Mouse (Mus musculus): ENCODE data around the gene Dcun1d2. TPM values are rescaled to one million over a fixed set of nuclear protein-coding genes. Genes with fewer than 3 reads are reported as not detected.
"Not testable (repeated sequence)": the region's sequence is repeated elsewhere in the genome, so short reads cannot be mapped to it uniquely, and the experiment has no call there.

Gene Dcun1d2
- 10 to 100 TPM; 23.6 to 27.6 TPM for polyA plus RNA-seq (2017; shearing (Covaris generic))

DNA sequence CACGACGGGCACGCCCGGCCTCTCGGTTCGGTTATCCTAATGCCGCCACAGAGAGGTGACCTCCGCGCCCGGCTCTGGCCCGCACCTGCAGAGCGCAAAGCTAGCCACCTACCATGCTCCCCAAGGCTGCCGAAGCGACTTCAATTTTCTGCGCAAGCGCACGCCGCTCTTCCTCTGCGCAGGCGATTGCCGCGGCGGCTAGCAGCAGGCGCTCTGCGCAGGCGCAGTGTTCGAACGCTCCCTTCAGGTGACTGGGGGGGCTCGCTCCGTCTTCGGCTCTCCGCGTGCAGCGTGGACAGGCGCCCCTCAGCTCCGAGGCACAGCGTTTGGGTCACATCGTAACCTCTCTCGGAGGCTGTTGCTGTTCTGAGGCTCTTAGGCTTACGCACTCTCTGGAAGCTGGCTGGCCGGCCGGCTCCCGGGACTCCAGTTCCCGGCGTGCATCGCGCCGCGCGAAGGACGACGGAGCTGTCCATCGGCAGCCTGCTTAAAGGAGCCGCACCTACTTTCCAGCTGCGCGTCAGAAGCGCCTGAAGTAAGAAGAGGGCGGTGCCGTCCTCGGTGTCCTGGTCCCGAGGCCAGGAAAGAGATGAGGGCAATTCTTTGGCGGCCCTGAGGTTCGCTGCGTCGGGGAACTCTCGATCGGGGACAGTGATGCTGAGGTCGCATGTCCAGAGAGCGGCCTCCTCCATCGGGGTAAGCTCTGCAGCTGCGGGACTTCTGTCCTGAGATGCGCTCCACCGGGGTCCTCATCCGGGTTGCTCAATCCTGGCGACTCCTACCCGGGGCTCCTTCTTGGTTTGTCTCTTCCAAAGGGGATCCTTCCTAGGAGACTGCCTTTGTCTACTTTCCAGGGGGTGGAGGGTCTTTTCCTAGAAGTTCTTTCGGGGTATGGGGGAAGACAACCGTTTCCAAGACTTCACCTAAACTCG is at the start of gene Dcun1d2, which contains the start of gene Tmco3:
Gene Dcun1d2 (minus strand): TSS at position 440 of the 932 bp plus-strand sequence.
Gene Tmco3 (plus strand): TSS at position 499 of the 932 bp plus-strand sequence.
- ATAC-seq = peak; percentile 86

DNA sequence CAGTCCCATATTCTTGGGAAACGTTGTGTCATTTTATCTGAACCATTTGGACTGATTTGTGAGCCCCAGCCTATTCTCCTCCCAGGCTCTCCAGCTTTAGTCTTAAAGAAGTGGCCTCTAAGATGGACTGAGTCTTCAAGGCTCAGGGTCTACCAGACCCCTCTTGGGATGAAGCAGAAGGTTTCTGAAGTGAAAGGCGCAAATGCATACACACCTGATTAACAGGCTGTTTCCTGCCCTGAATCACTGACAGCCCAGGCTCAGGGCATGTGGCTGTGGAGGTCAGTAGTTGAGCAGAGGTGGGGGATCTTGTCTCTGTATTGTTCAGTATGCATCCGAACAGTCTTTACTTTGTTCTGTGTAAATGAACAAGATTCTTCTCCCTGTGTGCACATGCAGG is 49.7 kb upstream of the Dcun1d2 start:
- no peak for ATAC-seq

DNA sequence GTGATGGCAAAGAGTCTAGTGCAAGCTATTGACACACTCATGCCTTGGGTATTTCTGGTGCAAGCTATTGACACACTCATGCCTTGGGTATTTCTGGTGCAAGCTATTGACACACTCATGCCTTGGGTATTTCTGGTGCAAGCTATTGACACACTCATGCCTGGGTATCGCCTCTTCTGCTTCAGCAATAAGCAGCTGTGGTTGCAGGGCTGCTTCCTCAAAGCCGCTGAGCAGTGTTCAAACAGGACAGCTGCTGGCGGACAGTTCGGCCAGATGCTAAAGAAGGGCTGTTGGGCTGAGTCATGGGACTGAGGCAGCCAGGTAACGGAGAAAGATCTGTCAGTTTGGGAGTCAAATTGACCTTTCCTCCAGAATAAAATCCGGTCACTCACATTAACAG is 49.3 kb upstream of the Dcun1d2 start:
- ATAC-seq = not testable (repeated sequence)

DNA sequence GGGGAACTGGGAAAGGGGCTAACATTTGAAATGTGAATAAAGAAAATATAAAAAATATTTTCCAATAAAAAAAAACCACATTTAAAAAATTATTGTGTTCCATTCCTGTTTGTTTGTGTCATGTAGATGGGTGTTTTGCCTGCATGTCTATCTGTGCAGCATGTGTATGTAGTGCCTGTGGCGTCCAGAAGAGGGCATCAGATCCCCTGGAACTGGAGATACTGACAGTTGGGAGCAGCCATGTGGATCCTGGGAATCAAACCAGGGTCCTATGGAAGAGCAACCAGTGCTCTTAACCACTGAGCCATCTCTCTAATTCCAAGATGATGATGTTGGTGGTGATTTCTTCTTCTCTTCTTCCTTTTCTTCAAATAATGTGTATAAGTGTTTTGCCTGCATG is 46.7 kb upstream of the Dcun1d2 start:
- no peak for ATAC-seq

DNA sequence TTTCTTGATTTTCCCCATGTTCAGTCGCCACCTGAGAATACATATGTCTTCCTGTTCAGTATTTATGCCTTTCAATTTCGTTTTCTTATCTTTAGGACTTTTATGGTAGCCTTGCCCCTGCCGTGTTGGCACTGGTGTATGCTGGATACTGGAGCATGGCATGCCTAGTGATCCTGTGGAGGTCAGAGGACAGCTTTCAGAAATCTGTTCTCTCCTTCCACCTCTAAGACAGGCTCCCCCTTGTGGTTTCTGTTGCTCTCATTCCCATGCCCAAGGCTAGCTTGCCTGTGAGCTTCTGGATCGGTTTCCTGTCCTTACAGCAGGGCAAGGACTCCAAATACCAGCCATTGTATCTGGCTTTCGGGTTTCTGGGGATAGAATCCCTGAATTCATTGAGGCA is 38.7 kb upstream of the Dcun1d2 start:
- no peak for ATAC-seq

DNA sequence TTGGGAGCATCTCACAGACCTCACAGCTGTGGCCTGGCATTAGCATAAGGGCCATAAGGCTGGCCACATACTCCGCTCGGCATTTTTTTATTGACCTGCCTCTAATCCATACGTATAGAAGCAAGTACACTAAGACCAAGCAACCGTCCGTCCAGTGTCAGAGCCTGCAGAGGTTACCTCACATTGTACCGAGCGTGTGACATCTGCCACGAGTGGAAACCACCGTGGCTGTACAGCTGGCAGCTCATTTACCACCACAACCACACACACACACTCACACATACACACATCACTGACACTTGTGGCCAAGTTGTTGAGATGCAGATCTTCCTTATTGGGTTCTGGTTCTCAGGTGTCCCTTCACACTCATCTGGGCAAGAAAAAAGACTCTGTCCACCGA is 28.7 kb upstream of the Dcun1d2 start:
- no peak for ATAC-seq

DNA sequence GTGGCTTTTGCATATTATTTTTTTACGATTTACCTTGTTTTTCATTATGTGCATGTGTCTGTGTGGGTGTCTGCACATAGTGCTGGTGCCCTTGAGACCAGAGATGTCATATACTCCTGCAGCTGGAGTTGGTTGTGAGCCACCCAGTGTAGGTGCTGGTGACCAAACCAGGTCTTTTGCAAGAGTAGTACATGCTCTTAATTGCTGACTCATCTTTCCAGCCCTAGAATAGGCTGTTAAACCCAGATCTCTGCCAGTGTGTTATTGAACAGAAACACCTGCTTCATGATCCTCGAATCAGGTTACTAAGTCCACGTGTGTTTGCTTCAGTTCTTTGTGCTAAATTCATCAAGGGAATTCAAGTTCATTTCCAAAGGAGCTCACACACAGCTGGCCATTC is 27.0 kb upstream of the Dcun1d2 start:
- ATAC-seq = no peak

DNA sequence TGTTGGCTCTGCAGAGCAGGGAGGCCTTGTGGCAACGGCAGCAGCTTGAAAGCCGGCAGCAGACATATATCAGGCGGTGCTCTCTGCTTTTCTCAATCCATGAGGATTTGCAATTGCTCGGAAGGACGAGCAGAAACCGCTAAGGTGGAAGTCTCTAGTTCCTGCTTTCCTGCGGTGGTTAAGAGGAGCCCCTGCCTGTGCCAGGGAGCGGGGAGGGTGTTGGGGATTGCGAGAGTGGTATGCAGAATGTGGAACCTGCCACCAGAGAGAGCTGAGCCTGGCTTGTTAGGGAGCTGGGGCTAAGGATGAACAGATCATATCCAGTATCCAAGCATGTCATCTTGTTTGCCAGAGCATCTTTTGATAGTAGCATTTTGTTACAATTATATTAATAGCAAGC is 19.0 kb upstream of the Dcun1d2 start:
- ATAC-seq = no peak

DNA sequence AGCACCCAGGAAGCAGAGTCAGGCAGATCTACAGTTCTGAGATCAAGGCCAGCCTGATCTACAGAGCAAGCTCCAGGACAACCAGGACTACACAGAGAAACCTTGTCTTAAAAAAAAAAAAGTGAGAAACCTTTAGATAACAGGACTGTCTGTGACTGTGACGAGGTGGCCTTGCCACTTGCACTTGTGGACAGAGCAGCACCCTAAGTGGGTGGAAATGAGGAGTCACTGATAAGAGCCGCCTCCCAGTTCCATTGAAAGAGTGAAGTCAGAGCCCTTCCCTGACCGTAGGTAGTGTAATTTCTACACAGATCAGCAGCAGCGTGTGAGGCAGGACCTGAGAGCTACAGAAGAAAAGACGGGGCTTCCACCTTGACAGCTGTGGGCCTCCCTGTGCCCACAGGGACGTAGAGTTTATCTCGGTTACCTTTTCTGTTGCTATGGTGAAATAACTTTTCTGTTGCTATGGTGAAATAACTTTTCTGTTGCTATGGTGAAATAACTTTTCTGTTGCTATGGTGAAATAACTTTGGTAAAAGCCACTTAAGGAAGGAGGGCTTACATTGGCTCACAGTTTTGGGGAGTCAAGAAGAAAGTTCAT is 18.5 kb upstream of the Dcun1d2 start:
- no peak for ATAC-seq

DNA sequence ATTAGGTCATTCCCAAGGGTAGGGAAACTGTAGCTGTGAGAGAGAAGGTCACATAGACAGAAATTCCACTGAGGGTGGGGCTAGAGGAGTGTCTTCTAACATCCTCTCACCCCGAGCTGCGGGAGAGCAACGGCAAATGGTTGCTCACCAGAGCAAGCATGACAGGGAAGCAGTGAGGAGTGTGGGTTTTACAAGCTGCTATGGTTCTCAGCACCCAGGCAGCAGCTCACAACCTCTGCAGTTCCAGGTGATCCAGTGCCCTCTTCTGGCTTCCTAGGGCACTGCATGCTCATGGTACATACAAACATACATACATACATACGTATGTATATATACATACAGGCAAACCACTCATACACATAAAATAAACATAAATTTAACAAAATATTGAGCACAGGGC is 18.0 kb upstream of the Dcun1d2 start:
- no peak for ATAC-seq

DNA sequence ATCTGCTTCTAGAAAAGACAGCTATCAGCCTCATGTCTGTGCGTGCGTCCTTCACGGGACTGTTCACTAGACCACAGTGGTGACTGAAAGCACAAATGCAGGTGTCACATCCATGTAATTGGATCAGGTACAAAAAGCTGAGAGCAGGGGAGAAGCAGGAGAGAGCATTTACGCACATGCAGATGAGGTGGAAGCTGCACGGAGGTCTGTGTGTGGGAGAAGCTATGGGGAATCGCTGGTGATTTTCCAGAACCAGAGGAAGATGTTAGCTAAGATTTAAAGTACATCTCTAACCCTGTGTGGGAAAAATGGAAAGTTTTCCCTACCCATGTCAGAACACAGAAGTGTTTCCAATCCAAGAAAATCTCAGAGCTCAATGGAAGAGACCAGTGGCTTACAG is 17.5 kb upstream of the Dcun1d2 start:
- no peak for ATAC-seq

DNA sequence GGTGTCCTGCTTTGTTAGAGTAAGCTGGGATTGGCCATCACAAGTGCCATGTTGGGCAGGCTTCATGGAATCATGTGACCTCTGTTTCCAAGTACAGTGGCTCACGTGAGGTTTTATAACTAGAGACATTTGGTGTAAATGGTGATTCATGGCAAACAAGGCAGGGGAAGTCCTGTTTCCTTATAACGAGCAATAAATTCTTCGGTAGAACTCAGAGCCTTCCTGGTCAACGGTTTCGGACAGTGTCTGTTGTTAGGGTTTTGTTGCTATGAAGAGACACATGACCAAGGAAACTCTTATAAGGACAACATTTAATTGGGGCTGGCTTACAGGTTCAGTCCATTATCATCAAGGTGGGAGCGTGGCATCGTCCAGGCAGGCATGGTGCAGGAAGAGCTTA is 13.1 kb upstream of the Dcun1d2 start:
- ATAC-seq = no peak

DNA sequence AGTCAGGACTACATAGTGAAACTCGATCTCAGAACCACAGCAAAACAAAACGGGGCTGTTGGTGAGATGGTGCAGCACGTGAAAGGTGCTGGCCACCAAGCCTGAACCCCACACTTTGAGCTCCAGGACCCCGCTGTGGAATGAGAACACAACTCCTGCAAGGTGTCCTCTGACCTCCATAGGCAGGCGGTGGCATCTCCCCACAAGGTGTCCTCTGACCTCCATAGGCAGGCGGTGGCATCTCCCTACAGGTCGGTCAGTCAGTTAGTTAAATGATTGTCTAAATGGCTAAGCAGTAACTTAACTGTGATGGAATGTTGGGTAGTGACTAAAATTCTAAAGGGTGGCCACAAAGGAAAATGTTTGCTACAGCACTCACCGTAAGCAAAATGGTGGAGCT is 11.6 kb upstream of the Dcun1d2 start:
- no peak for ATAC-seq

DNA sequence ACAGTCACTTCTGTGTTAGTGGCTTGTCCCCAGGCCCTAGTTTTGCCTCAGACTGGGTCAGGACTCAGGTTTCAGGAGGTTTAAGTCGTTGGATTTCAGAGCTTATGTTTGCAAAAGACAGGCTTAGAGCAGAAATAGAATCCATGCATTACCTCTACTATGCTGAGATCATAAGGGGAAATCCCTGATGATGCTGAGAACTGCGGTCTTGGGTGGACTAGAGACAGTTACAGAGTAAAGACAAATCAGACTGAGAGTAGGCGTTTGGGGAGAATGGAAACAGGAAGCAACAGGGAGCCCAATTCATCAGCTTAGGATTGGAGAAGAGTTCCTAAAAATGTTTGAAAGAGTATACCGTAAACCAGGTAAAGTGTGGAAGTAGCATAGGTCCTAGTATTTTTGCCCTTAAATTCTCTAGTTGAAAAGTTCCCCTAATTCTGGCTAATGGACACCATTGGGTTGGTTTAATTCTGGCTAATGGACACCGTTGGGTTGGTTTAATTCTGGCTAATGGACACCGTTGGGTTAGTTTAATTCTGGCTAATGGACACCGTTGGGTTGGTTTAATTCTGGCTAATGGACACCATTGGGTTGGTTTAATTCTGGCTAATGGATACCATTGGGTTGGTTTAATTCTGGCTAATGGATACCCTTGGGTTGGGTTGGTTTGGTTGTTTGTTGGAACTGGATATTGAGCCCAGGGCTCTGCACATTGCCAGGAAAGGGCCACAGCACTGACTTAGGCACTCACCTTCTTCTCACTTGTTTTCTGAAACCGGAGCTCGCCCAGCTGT is 5.9 kb upstream of the Dcun1d2 start:
- peak; percentile 75 for ATAC-seq

DNA sequence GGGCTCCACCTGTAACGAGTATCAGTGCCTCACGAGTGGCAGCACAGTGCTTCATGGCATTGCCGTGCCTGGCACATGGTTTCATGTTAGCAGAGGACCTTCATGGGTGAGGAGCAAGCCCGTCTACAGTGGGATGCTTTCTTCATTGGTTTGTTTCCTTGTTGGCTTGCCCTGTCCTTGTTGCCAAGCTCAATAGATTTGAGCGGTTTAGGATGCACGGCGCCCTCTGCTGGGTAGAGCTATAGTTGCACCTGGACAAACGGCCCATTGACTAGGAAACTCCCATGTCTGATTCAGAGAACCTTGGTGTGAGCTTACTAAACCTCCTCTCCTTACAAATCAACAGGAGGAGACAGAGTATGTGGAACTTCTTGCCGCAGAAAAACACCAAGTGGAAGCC is 4.4 kb upstream of the Dcun1d2 start:
- ATAC-seq = peak; percentile 24

DNA sequence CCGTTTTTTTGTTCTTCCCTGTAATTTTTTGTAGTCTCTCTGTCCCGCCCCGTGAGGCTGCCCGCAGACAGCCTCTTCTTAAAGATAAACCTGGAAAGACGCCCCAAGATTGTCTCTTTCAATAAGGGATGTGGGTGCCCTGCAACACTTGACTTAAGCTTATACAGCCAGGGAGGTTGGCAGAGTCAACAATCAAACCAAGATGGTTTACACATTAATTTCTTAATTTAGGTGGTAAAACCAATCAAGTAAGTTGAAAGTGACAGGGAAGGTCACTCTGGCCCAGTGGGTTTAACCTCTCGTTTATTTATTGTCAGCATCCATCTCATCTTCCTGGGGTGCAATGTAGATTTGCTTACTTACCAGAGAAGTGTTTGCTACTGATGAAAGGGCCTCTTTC is 715 bp upstream of the Dcun1d2 start:
- ATAC-seq = no peak

DNA sequence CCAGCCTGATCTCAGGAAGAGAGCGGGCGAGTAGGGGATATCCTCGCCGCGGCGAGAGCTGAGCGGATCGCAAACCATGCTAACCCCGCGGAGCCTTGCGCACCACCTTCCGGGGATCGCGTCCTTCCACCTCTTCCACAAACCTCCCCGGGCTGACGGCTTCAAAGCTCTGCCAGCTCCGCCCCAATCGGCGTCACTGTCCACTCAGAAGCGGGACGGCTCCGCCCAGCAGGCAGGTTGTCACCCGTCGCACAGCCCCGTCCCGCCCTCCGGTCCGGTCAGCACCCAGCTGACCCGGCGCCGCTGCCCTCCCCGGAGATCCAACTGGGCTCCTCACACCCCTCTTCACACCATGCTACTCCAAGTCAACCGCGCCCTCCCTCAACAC is 633 bp downstream of the Dcun1d2 start:
- peak; percentile 67 for ATAC-seq

DNA sequence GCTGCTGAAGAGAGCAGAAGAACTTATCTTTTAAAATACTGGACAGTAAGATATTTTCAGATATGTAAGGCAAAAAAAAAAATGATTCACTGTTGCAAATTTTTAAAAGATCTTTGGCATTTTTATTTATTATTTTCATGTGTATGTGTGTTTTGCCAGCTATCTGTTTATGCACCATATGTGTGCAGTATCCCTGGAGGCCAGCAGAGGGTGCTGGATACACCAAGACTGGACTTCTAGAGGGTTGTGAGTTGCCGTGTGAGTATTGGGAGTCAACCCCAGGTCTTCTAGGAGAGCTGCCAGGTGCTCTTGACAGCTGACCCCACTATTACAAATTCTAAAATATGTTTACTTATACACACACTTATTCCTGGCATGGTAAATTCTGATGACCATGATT is 4.7 kb downstream of the Dcun1d2 start:
- ATAC-seq = no peak

DNA sequence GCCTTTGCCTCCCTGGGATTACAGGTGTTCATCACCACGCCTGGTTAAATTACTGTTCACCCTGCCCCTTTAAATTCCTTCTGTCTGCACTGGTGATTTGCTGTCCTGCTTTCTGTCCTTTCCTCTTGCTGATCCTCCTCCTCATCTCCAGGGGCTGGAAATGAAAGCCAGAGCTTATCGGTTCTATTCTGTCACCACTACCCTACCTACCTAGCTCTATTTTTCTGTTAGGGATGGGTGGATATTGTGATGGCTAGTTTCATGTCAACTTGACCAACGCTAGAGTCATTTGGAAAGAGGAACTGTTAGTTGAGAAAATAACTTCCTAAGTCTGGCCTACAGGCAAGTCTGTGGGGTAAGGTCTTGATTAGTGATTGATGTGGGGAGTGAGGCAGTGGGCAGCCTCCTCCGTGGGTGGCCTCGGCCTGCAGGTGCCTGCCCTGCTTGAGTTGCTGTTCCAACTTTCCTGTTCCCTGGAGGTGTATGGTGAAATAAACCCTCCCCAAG is 10.9 kb downstream of the Dcun1d2 start:
- no peak for ATAC-seq

DNA sequence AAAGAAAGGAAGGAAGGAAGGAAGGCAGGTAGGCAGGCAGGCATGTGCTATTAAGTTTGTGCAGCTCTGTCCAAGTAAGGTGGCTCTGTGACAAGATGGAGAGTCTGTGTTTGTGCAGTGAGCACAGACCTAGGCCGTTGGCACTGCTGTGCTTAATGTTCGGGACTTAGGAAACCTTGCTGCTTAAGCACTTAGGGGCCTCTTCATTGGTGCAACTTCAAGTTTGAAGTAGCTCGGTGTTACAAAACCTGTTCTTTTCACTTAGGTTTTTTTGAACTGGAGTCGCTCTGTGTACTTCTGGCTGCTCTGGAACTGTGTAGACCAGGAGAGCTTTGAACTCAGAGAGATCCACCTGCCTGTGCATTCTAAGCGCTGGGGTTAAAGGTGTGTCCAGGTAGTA is 15.1 kb downstream of the Dcun1d2 start:
- ATAC-seq = no peak

DNA sequence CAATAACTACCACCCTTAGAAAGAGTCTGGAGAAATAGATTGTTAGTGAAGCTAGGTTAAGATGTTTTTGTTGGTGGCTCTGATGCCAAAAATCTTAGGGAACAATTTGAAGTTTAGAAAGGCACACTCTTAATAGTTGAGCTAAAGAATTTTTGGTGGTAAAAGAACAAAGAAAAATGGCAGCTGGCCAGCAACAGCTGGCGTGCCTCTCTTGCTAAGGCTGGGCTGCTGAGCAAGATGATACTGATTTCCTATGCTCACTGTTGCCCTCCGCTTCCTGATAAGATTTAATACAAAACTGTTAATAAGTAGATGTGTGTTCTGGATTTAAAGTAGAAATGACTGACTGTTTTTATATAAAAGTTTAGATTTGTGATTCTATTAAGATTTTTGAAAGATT is 20.4 kb downstream of the Dcun1d2 start:
- ATAC-seq = no peak

DNA sequence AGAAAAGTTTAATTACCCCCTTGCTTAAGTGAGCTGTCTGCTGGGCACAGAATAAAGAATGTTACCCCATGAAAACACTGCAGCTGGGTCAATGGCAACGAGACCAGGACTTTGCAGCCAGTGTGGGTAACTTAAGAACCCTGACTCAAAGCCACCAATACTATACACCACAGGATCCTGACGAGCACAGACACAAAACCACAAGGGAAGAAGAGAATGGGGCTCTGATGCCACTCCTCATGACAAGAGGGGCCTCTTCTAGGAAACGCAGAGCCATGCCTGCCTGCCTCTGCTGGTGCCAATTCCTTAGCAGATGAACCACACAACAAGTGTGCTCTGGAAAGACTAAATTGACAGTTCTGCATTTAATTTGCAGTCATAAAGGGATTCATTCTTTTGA is 24.6 kb downstream of the Dcun1d2 start:
- peak; percentile 64 for ATAC-seq

DNA sequence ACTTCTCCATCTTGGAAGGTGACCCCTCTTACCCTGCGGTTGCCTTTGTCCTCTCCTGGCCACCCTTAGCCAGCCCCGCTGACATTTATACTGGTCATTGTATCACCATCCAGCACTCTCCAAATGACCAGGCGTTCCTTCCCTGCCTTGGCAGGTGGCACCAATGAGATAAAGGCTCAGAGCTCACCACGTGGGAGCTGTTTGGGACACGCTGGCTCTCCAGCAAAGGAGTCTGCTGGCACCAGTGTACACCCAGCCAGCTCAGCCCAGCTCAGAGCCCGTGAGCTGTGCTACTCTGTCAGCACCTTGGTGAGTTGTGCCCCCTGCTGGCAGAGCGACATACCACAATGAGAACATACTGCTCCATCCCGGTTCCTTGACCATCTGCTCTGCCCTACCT is 33.9 kb downstream of the Dcun1d2 start, which contains the start of gene Adprhl1:
Gene Adprhl1 (minus strand): TSS at position 144 of the 400 bp plus-strand sequence.
- peak; percentile 69 for ATAC-seq

Measured in CD4-positive, CD25-positive, alpha-beta regulatory T cell, adult 4 months (primary cell).